Mouse (Mus musculus): ENCODE results near the gene Sirt3. TPM values are rescaled to one million over a fixed set of nuclear protein-coding genes. Genes with fewer than 3 reads are reported as not detected.

Gene Sirt3
- polyA plus RNA-seq, 2 experiments: 14.0 to 14.7 TPM

DNA sequence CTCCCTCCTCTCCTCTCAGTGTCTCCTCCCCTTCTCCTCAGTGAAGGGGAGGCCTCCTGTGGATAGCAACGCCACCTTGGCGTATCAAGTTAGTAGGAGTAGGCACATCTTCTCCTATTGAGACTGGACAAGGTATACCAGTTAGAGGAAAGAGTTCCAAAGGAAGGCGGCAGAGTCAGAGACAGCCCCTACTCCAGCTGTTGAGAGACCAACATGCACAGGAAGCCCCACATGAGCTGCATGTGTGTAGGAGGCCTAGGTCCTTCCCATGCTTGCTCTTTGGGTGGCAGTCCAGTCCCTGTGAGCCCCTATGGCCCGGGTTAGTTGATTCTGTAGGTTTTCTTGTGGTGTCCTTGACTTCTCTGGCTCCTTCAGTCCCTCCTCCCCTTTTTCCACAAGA, 48.8 kb downstream of the Sirt3 start:
- Histone ChIP-seq H3K36me3 (replicated peaks; ENCODE audit: control insufficient read depth, insufficient read depth, low read depth) (no peaks in the 10 kb centered on the region), H3K27ac (no peak overlapping the region), H3K4me1 (replicated peaks; ENCODE audit: control insufficient read depth in 2 of 2, insufficient read depth in 2 of 2, low read length in 1 of 2) (peaks cover 0 to 3% of the 10 kb centered on the region in 2 experiments; a peak in 1 of 4 replicates), H3K27me3 (ENCODE audit: control insufficient read depth, insufficient read depth, low read length) (no peaks in the 10 kb centered on the region), H3K4me2 (ENCODE audit: low read depth) (no peak overlapping the region), H3K9me3 (ENCODE audit: control insufficient read depth, low read length) (no peaks in the 10 kb centered on the region), H3K4me3 (ENCODE audit: insufficient read depth in 1 of 2, low read depth in 2 of 2, low read length in 2 of 2) (no peak overlapping the region), H3K9ac (replicated peaks) (no peak overlapping the region)
- no peak for TF ChIP-seq EP300 (IDR thresholded peaks at IDR 0.05; ENCODE audit: low read depth)
- TF ChIP-seq CTCF (IDR thresholded peaks at IDR 0.05; ENCODE audit: low read depth): no peak
- no peak for DNase-seq (ENCODE audit: low read depth in 3 of 3, low spot score in 3 of 3)
- 64% methylated on average over 4 of the region's 4 CpGs for WGBS (ENCODE audit: insufficient replicate concordance)
- ATAC-seq (ENCODE audit: insufficient read depth): no peak

DNA sequence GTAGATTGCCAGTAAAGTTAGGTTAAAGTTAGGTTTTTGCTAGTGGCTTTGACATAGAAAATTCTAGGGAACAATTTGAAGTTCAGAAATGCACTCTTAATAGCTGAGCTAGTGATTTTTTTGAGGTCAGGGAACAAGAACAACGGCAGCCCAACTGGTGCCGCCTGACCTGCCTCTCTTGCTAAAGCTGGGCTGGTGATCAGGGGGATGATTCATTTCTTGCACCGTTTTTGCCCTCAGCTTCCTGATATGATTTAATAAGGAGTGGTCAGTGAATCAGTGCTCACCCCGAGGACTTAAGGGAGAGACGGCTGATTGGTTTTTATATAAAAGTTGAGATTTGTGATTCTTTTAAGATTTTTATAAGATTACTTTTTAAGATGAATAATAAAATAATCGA, 50.7 kb downstream of the Sirt3 start:
- no peak overlapping the region for H3K27ac ChIP-seq
- 45% methylated on average over 6 of the region's 6 CpGs for WGBS (ENCODE audit: insufficient replicate concordance)
- DNase-seq (ENCODE audit: low read depth in 3 of 3, low spot score in 3 of 3) (no peak), ATAC-seq (ENCODE audit: insufficient read depth) (no peak)
- no peaks in the 10 kb centered on the region for H3K27me3 ChIP-seq (ENCODE audit: control insufficient read depth, insufficient read depth, low read length)
- no peaks in the 10 kb centered on the region for H3K36me3 ChIP-seq (replicated peaks; ENCODE audit: control insufficient read depth, insufficient read depth, low read depth)
- H3K9me3 ChIP-seq (ENCODE audit: control insufficient read depth, low read length): no peaks in the 10 kb centered on the region
- TF ChIP-seq CTCF (IDR thresholded peaks at IDR 0.05; ENCODE audit: low read depth) (no peak), EP300 (IDR thresholded peaks at IDR 0.05; ENCODE audit: low read depth) (no peak)
- H3K4me2 ChIP-seq (ENCODE audit: low read depth): no peak overlapping the region
- H3K4me1 ChIP-seq (replicated peaks; ENCODE audit: control insufficient read depth in 2 of 2, insufficient read depth in 2 of 2, low read length in 1 of 2): peaks cover 0 to 3% of the 10 kb centered on the region in 2 experiments; a peak in 1 of 4 replicates
- H3K9ac ChIP-seq (replicated peaks): no peak overlapping the region
- no peak overlapping the region for H3K4me3 ChIP-seq (ENCODE audit: insufficient read depth in 1 of 2, low read depth in 2 of 2, low read length in 2 of 2)

DNA sequence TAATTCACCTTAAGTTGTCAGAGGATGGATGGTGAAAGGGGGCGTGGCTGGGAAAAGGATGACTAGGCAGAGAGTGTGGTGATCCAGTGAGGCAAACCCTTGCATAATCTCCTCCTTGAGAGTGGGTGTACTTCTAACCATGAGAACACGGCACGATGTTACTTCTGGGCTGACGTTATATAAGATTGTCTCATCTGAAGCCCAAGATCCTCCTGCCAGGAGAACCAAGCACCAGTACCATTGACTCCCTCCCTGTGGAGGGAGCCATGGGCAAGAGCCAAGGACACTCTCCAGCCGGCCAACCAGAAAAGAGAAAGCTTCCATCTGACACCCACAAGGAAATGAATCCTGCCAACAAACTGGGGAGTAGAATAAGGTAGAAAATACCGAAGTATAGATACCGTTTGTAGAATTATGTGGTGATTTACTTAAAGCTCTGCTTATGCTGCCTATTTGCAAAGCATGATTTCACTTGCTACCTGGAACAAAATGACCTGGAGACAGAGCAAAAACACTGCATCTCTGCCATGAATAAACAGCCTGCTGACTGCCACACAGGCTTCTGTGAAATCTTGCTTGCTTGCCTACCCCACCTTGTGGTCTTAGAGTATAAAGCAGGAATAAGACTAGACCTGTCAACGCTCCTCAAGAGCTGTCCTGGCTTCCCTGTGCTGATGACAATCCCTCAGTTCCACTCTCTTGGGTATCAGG, 53.8 kb downstream of the Sirt3 start:
- no peaks in the 10 kb centered on the region for H3K36me3 ChIP-seq (replicated peaks; ENCODE audit: control insufficient read depth, insufficient read depth, low read depth)
- DNase-seq (ENCODE audit: low read depth in 3 of 3, low spot score in 3 of 3) (no peak), ATAC-seq (ENCODE audit: insufficient read depth) (no peak)
- H3K4me1 ChIP-seq (replicated peaks; ENCODE audit: control insufficient read depth in 2 of 2, insufficient read depth in 2 of 2, low read length in 1 of 2): no peaks in the 10 kb centered on the region
- TF ChIP-seq EP300 (IDR thresholded peaks at IDR 0.05; ENCODE audit: low read depth) (no peak), CTCF (IDR thresholded peaks at IDR 0.05; ENCODE audit: low read depth) (peak; percentile 40)
- no peak overlapping the region for H3K9ac ChIP-seq (replicated peaks)
- H3K4me3 ChIP-seq (ENCODE audit: insufficient read depth in 1 of 2, low read depth in 2 of 2, low read length in 2 of 2): no peak overlapping the region
- H3K27ac ChIP-seq: no peak overlapping the region
- H3K9me3 ChIP-seq (ENCODE audit: control insufficient read depth, low read length): no peaks in the 10 kb centered on the region
- WGBS (ENCODE audit: insufficient replicate concordance): 24% methylated on average over 8 of the region's 8 CpGs
- no peaks in the 10 kb centered on the region for H3K27me3 ChIP-seq (ENCODE audit: control insufficient read depth, insufficient read depth, low read length)
- H3K4me2 ChIP-seq (ENCODE audit: low read depth): no peak overlapping the region; the same call in 1 of the 2 replicates

DNA sequence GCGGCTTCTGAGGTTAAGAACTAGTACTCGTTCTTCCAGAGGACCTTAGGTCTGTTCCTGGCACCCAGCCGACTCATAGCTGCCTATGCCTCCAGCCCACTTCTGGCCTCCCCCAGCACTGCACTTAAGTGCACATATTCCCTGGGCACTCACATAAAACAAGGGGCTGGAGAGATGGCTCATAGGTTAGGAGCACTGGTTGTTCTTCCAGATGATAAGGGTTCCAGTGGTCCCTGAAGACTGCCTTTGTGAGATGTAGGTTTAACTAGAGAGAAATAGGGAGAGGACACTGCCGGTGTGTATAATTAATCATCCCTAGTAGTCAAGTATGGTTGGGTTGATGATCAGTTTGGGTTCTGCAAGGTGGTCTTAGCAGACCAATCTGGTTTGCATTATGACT, 59.4 kb downstream of the Sirt3 start:
- Histone ChIP-seq H3K4me2 (ENCODE audit: low read depth) (no peak overlapping the region), H3K9me3 (ENCODE audit: control insufficient read depth, low read length) (no peaks in the 10 kb centered on the region), H3K27ac (no peak overlapping the region), H3K4me3 (ENCODE audit: insufficient read depth in 1 of 2, low read depth in 2 of 2, low read length in 2 of 2) (no peak overlapping the region), H3K4me1 (replicated peaks; ENCODE audit: control insufficient read depth in 2 of 2, insufficient read depth in 2 of 2, low read length in 1 of 2) (no peaks in the 10 kb centered on the region), H3K36me3 (replicated peaks; ENCODE audit: control insufficient read depth, insufficient read depth, low read depth) (no peaks in the 10 kb centered on the region), H3K9ac (replicated peaks) (no peak overlapping the region), H3K27me3 (ENCODE audit: control insufficient read depth, insufficient read depth, low read length) (no peaks in the 10 kb centered on the region)
- ATAC-seq (ENCODE audit: insufficient read depth): no peak
- WGBS (ENCODE audit: insufficient replicate concordance): 72% methylated on average over 4 of the region's 4 CpGs
- DNase-seq (ENCODE audit: low read depth in 3 of 3, low spot score in 3 of 3): no peak
- TF ChIP-seq EP300 (IDR thresholded peaks at IDR 0.05; ENCODE audit: low read depth) (no peak), CTCF (IDR thresholded peaks at IDR 0.05; ENCODE audit: low read depth) (no peak)

DNA sequence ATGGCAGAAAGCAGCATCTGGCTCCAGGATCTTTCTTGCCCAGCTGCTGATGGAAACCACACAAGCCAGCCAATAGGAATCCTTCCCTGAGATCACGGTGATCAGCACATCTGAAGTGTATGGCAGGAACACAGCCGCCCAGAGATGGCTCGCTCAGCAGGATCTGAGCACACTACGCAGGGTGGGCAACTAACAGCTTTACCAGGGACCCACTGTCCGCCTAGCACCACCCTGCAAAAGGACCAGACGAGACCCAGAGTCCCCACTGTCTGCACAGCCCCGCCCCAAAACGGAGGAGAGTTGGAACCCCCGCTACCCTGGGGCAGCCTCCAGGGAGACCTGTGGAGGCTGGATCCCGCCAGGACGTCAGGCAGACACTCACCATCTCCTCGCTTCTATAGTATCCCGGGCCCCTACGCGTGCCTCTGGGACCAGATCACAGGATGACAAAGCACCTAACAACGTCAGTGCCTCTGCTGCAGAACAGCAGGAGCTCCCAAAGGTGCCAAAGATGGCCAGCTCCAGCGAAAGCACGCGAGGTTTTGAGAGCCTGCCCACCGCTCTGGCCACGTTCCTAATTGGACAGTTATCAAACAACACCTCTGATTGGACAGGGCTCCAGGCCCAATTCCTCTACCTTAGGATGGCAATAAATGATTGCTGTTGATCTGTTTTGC, 60.3 kb downstream of the Sirt3 start, which contains the start of gene Zfp941:
Zfp941 (minus strand) TSS at position 526 of the 677 bp plus-strand sequence.
- H3K9me3 ChIP-seq (ENCODE audit: control insufficient read depth, low read length): no peaks in the 10 kb centered on the region
- WGBS (ENCODE audit: insufficient replicate concordance): 4% methylated on average over 21 of the region's 21 CpGs
- no peaks in the 10 kb centered on the region for H3K4me1 ChIP-seq (replicated peaks; ENCODE audit: control insufficient read depth in 2 of 2, insufficient read depth in 2 of 2, low read length in 1 of 2)
- H3K9ac ChIP-seq (replicated peaks): no peak within 1 kb of the TSS
- TF ChIP-seq CTCF (IDR thresholded peaks at IDR 0.05; ENCODE audit: low read depth) (no peak), EP300 (IDR thresholded peaks at IDR 0.05; ENCODE audit: low read depth) (no peak)
- DNase-seq (ENCODE audit: low read depth in 3 of 3, low spot score in 3 of 3) (peak; percentile 14 to 24 (median 15)), ATAC-seq (ENCODE audit: insufficient read depth) (peak; percentile 69)
- H3K4me3 ChIP-seq (ENCODE audit: insufficient read depth in 1 of 2, low read depth in 2 of 2, low read length in 2 of 2): peak within 1 kb of the TSS; percentile 45 to 52
- no peaks in the 10 kb centered on the region for H3K27me3 ChIP-seq (ENCODE audit: control insufficient read depth, insufficient read depth, low read length)
- H3K36me3 ChIP-seq (replicated peaks; ENCODE audit: control insufficient read depth, insufficient read depth, low read depth): no peaks in the 10 kb centered on the region
- H3K4me2 ChIP-seq (ENCODE audit: low read depth): peak within 1 kb of the TSS; percentile 61
- H3K27ac ChIP-seq: no peak within 1 kb of the TSS
